Mouse (Mus musculus) retina, adult 2 months (tissue): ENCODE measurements around the gene Ttc7b.

ENCODE experiments used
- DNase-seq: peaks from one replicate; pipeline ENCODE4 v3.0.0-alpha.2; 2012; ENCODE audit warnings: low read depth, low spot score

The Ttc7b gene

GRCm38 (mm10) chr12:100488368-100488767, 32.3 kb downstream of the Ttc7b start:
- no peak for DNase-seq

GRCm38 (mm10) chr12:100486232-100486631, 34.4 kb downstream of the Ttc7b start:
- no peak for DNase-seq

- no peak for DNase-seq
These were observed 37.6 kb downstream of the Ttc7b start for GRCm38 (mm10) chr12:100483054-100483453.

GRCm38 (mm10) chr12:100482255-100482654, 38.4 kb downstream of the Ttc7b start:
- DNase-seq: no peak

GRCm38 (mm10) chr12:100481443-100482026, 39.1 kb downstream of the Ttc7b start:
- DNase-seq: no peak

GRCm38 (mm10) chr12:100480642-100481442, 39.8 kb downstream of the Ttc7b start:
- DNase-seq: no peak

- DNase-seq: peak; percentile 73
These were observed 40.6 kb downstream of the Ttc7b start for GRCm38 (mm10) chr12:100479892-100480621.

- DNase-seq: no peak
These were observed 41.3 kb downstream of the Ttc7b start for GRCm38 (mm10) chr12:100479270-100479869.

- no peak for DNase-seq
These were observed 42.0 kb downstream of the Ttc7b start for GRCm38 (mm10) chr12:100478615-100479014.

GRCm38 (mm10) chr12:100478151-100478550, 42.5 kb downstream of the Ttc7b start:
- DNase-seq: no peak

- DNase-seq: no peak
These were observed 43.2 kb downstream of the Ttc7b start for GRCm38 (mm10) chr12:100477474-100477873.

GRCm38 (mm10) chr12:100476351-100476750, 44.3 kb downstream of the Ttc7b start:
- no peak for DNase-seq

GRCm38 (mm10) chr12:100475489-100475888, 45.1 kb downstream of the Ttc7b start:
- no peak for DNase-seq

- no peak for DNase-seq
These were observed 45.8 kb downstream of the Ttc7b start for GRCm38 (mm10) chr12:100474661-100475321.

- DNase-seq: no peak
These were observed 50.3 kb downstream of the Ttc7b start for GRCm38 (mm10) chr12:100470295-100470694.

- DNase-seq: no peak
These were observed 50.9 kb downstream of the Ttc7b start for GRCm38 (mm10) chr12:100469503-100470293.

- no peak for DNase-seq
These were observed 55.4 kb downstream of the Ttc7b start for GRCm38 (mm10) chr12:100465101-100465715.

GRCm38 (mm10) chr12:100457701-100458100, 62.9 kb downstream of the Ttc7b start:
- no peak for DNase-seq

GRCm38 (mm10) chr12:100456257-100456975, 64.2 kb downstream of the Ttc7b start:
- no peak for DNase-seq

GRCm38 (mm10) chr12:100455453-100455852, 65.2 kb downstream of the Ttc7b start:
- no peak for DNase-seq
